Mouse (Mus musculus) Patski (cell line): ENCODE measurements at regions not wholly inside any gene's neighbourhood (a gene's known extent, or its start where the extent isn't known, plus 50 kb on each side); places are given as distances from the start of the nearest gene placed in this dataset.

Experiments used
- ATAC-seq: fragments of 100-300 bp; one replicate; pipeline ENCODE4 v1.8.0; 2021
- CTCF ChIA-PET: fragments of 350-600 bp; sonication (Branson Sonifier 250); formaldehyde crosslinking; loops from one replicate; lab custom pipeline; 2022; ENCODE audit warnings: inconsistent platforms; lab: Charles Lee
- POLR2A ChIA-PET: fragments of 350-600 bp; sonication (Branson Sonifier 250); formaldehyde crosslinking; loops from one replicate; lab custom pipeline; 2022; ENCODE audit warnings: antibody characterized with exemption, inconsistent platforms; lab: Charles Lee
- DNase-seq: peaks from one replicate; pipeline ENCODE4 v3.0.0-alpha.2; 2011; ENCODE audit warnings: low read depth, low spot score
- H3K27me3 ChIP-seq: fragments of 371-371 bp; one replicate; pipeline ENCODE4 v1.5.1; 2021
- CTCF ChIP-seq: fragments of 100-300 bp; IDR thresholded peaks from one replicate; pipeline ENCODE4 v1.5.1; 2021
- in situ Hi-C: fragments of 300-500 bp; cut with MboI; formaldehyde crosslinking; loops from 3 replicates; pipeline ENCODE4 v1.11.1; 2018; ENCODE audit warnings: low pct_unique_long_range_greater_than_20kb, mixed read lengths

DNA sequence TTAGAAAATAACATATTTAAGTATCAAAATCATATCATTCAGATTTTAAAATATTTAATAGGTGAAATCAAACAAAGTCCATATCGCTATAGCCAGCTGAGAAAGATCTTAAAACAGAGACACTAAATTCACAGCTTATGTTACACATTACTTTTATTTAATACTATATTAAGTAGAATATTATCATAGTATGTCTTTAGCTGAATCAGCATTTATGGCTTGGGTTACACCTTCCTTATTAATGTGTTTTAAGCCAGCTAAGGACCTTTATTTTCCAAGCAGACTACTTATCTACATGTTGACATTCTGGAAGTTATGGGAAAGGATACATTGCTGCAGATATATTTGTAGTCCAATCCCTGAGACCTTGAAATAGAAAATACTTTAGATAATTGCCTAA, 684.9 kb upstream of the Adgrl4 start:
- TF ChIP-seq CTCF = no peak
- ChIA-PET CTCF (no interaction called here), POLR2A (interaction anchor here (1.7 kb wide), 1 partner anchor 15 kb away, joined by 4 read pairs; no protein-coding TSS in a partner anchor)
- ATAC-seq = no peak
- no peaks in the 10 kb centered on the region for H3K27me3 ChIP-seq
- in situ Hi-C loops = no loop called here
- no peak for DNase-seq

DNA sequence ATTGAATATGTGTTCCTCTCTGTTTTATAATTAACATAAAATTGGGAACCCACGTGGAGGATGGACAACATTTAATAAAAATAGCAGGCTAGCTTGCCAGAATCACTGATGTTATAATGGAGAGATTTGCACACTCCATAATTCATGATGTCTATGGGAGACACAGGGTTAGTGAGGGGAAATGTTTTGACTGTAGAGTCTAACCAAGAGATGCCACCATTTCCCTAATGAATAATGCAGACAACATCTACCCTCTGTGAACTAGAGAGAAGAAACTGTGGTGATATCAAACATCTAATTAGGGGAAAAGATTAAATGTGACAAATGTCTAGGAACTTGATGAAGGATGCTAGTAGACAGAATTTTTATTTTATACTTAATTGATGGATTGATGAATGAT, 677.8 kb upstream of the Adgrl4 start:
- ChIA-PET CTCF (no interaction called here), POLR2A (no interaction called here)
- TF ChIP-seq CTCF = no peak
- peaks cover 28% of the 10 kb centered on the region for H3K27me3 ChIP-seq
- no peak for DNase-seq
- no peak for ATAC-seq
- in situ Hi-C loops = no loop called here

DNA sequence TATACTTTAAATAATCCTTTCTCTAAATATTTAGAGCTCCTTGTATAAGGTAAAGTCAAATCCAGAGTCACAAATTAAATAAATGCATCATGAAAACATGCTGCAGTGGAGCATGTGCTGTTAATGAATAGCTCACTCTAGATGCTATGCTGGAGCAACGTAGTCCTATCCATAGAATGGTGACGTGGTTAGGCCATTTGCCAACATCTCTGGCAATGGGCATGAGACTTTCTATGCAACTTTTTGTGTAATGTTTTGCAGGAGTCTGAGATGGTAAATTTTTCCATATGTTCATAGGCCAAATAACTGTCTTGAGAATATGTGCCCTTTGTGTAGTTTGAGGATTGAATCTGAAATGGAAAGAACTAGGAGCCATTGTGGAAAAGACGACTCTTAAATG, 653.1 kb upstream of the Adgrl4 start:
- peaks cover 4% of the 10 kb centered on the region for H3K27me3 ChIP-seq
- ChIA-PET POLR2A (no interaction called here), CTCF (no interaction called here)
- TF ChIP-seq CTCF = no peak
- in situ Hi-C loops = no loop called here
- DNase-seq (no peak), ATAC-seq (no peak)

DNA sequence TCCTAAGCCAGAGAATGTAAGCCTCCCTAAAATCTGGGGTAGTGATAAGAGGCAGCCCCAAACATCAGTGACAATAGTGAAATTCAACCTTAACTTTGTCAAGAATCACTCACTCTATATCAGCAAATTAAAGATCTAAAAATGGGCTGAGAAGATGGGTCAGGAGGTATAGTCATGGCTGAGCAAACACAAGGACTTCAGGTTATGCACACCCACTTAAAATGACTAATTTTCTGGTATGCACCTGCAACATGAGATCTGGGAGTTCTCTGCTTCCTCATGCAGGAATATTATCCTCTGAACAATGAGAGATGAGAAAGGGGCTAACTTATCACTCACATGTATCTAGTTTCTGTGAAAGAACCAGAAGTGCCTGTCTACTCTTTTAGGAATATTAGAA, 619.9 kb upstream of the Adgrl4 start:
- in situ Hi-C loops = no loop called here
- DNase-seq (no peak), ATAC-seq (peak; percentile 69)
- POLR2A ChIA-PET = no interaction called here
- CTCF ChIA-PET = no interaction called here
- no peak for TF ChIP-seq CTCF
- no peaks in the 10 kb centered on the region for H3K27me3 ChIP-seq

DNA sequence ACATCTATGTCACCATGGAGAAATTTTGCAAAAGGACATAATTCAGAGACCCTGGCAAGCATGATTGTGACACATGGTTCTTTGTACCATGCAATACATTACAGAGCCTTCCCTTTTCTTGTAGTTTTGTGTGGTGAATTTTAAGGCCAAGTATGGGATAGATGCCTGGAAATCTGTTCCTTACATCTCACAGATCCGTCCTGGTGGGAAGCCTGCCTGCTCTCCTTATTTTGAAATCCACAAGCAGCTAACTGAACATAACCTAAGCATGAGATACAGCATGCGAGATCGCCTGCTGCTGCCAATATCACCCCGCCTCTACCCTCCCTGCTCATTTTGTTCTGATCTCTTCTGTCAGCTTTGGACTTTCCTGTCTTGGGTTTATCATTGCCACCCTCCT, 618.3 kb upstream of the Adgrl4 start:
- CTCF ChIA-PET = no interaction called here
- POLR2A ChIA-PET = no interaction called here
- no peaks in the 10 kb centered on the region for H3K27me3 ChIP-seq
- DNase-seq (no peak), ATAC-seq (no peak)
- in situ Hi-C loops = no loop called here
- no peak for TF ChIP-seq CTCF

DNA sequence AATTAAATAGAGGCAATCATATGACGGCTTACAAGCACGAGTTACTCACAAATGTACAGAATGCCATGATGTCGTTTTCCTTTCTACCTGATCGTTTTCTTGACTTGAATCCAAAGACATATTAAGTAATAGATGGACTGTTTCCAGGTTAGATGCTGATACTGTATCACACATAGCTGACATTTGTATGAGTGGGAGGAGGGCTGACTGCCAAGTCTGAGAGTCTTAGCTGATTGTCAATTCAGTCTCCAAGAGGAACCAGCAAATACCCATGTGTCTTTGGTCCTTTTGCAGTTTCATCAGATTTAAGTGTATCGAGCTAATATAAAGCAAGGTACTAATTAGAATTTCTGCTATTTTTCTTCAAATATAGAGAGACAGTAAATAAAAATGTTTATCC, 617.6 kb upstream of the Adgrl4 start:
- POLR2A ChIA-PET = interaction anchor here (0.7 kb wide), 1 partner anchor 74 kb away, joined by 4 read pairs; no protein-coding TSS in a partner anchor
- in situ Hi-C loops = no loop called here
- ATAC-seq (no peak), DNase-seq (no peak)
- TF ChIP-seq CTCF = no peak
- CTCF ChIA-PET = interaction anchor here (0.5 kb wide), 1 partner anchor 1470 kb away, joined by 3 read pairs; no protein-coding TSS in a partner anchor
- H3K27me3 ChIP-seq = no peaks in the 10 kb centered on the region

DNA sequence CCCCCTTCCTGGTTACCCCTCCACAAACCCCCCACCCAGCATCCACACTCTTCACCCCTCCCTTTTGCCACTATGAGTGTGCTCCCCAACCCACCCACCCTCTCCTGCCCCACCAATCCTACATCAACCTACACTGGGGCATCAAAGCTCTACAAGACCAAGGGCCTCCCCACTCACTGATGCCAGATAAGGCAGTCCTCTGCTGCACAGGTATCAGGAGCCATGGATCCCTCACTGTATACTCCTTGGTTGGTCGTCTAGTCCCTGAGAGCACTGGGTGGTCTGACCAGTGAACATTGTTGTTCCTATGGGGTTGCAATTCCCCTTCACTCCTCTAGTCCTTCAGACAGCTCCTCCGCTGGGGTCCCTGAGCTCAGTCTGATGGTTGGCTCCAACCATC, 591.7 kb upstream of the Adgrl4 start:
- ATAC-seq (no peak), DNase-seq (no peak)
- H3K27me3 ChIP-seq = no peaks in the 10 kb centered on the region
- no peak for TF ChIP-seq CTCF
- POLR2A ChIA-PET = no interaction called here
- in situ Hi-C loops = no loop called here
- CTCF ChIA-PET = interaction anchor here (1.4 kb wide), 1 partner anchor 12 kb away, joined by 4 read pairs; no protein-coding TSS in a partner anchor

DNA sequence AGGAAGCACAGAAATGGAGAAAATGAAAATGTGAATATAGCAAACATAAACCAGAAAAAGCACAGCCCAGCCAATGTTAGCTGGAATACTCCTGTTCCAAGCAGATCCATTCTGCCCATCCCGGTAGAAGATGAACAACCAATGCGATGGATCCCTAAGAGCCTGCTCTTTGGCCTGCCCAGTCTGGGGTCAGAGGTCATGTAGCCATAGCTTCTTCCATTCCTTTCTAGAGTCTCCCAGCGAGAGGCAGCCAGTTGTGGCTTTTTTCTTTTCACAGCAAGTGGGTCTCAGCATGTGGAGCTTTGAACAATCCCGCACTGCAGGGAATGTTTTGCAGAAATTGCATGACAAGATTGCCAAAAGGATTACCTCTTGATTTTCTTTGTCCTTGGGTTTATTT, 585.6 kb upstream of the Adgrl4 start:
- no peaks in the 10 kb centered on the region for H3K27me3 ChIP-seq
- in situ Hi-C loops = no loop called here
- ATAC-seq = no peak
- ChIA-PET POLR2A (no interaction called here), CTCF (no interaction called here)
- TF ChIP-seq CTCF = no peak
- no peak for DNase-seq

DNA sequence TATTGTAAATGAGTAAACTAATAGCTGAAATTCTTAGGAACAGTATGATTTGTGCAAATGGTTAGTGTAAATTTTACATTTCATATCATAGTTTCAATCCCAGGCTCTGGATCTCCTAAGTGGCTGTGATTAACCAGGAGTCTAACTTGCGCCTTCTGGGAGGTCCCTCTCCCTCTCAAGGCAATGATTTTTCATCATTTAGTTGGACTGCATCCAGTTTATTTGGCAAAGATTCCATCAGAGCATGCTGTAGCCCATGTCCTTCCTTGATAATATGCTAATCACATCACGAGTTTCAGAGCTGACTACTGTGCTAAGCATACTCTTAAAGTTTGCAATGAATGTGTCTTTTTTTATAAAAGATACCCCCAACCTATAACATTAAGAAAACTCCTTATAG, 541.0 kb upstream of the Adgrl4 start:
- ATAC-seq (no peak), DNase-seq (no peak)
- in situ Hi-C loops = no loop called here
- ChIA-PET CTCF (no interaction called here), POLR2A (no interaction called here)
- TF ChIP-seq CTCF = no peak
- H3K27me3 ChIP-seq = no peaks in the 10 kb centered on the region

DNA sequence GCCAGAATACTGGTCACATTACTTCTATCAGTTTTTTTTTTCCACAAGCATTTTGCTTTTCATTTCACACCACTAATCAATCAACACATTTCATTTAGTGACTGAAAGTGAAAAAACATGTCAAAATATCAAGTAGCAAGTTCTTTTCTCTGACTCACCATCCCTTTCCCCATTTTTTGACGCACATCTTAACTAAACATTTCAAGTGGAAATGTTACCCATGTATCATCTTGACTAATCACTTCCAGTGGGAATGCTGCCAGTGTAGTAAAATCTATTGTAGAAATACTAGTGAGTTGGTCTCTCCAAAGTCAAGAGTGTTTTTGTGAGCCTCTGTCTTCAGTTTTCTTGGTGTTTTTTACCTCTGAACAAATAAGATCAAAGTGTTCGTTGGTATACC, 527.6 kb upstream of the Adgrl4 start:
- ChIA-PET POLR2A (no interaction called here), CTCF (interaction anchor here (1.0 kb wide), 1 partner anchor 36 kb away, joined by 3 read pairs; no protein-coding TSS in a partner anchor)
- DNase-seq = no peak
- ATAC-seq = no peak
- in situ Hi-C loops = no loop called here
- H3K27me3 ChIP-seq = peaks cover 8% of the 10 kb centered on the region
- no peak for TF ChIP-seq CTCF

DNA sequence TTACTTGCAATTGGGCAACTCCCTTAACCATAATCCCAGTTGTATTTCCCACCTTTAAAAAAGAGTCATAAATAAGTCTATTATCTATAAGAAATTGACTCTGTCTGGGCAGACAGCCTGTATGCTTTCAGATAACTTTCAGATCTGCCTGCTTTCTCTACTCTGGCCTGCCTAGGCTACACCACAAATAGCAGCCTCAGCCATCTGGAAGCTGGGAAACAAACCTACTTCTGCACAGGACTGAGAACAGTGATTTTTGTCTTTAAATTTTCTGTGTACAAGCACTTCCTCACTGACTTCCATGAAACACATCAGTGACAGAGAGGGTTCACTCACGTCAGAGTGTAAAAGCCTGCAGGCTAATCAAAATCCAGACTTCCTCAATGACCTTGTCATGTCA, 482.8 kb upstream of the Adgrl4 start:
- in situ Hi-C loops = no loop called here
- no peak for TF ChIP-seq CTCF
- CTCF ChIA-PET = no interaction called here
- no peak for DNase-seq
- peaks cover 2% of the 10 kb centered on the region for H3K27me3 ChIP-seq
- ATAC-seq = no peak
- POLR2A ChIA-PET = no interaction called here

DNA sequence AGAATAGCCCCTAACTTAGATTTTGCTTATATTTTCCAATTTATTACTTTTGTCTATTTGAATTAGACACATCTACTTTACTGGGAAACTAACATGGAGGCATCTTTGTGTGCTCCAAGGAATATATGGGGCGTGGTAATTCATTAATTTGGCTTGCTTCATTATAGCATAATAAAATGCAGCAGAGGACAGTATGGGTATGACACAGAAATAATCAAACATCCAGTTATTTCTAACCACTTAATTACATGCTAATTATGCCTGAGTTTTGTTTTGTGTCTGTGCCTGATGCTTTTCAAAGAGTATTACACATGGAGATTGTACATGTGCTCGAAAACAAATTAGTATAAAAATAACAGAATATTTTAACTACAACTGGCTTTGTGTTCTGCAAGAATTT, 438.0 kb upstream of the Adgrl4 start:
- in situ Hi-C loops = loop anchor here (10.0 kb wide), 1 partner anchor 615 kb away; no protein-coding TSS in a partner anchor

More for the DNA sequence above, 438.0 kb upstream of the Adgrl4 start:
- DNase-seq (no peak), ATAC-seq (no peak)
- TF ChIP-seq CTCF = no peak
- no peaks in the 10 kb centered on the region for H3K27me3 ChIP-seq
- ChIA-PET CTCF (interaction anchor here (1.0 to 1.2 kb wide), 2 partner anchors 9 to 11 kb away, joined by 3 read pairs; no protein-coding TSS in a partner anchor), POLR2A (no interaction called here)
